Mouse (Mus musculus) CD4-positive, CD25-positive, alpha-beta regulatory T cell, adult 4 months (primary cell): ENCODE measurements around the gene Gja10. TPM values are rescaled to one million over a fixed set of nuclear protein-coding genes. Genes with fewer than 3 reads are reported as not detected.
A peak's percentile ranks its signal among the peaks of the same experiment; 100 is the strongest.

Experiments used
- ATAC-seq: one replicate; pipeline ENCODE4 v1.8.0; 2017
- polyA plus RNA-seq, 2 experiments: library from polyadenylated mRNA; unstranded; fragments of 100-300 nt; shearing (Covaris generic); gene quantifications; one replicate each; pipeline ENCODE4 v1.2.1; 2017

Gene Gja10
- polyA plus RNA-seq, 2 experiments from 2014 or later = 0.33 TPM; not detected in 1

- ATAC-seq = peak; percentile 30
Measured at GRCm38 (mm10) chr4:32560724-32561554, 41.6 kb downstream of the Gja10 start.

- peak; percentile 83 for ATAC-seq
Measured at GRCm38 (mm10) chr4:32560246-32560645, 42.3 kb downstream of the Gja10 start.

- ATAC-seq = no peak
Measured at GRCm38 (mm10) chr4:32555506-32555905, 47.1 kb downstream of the Gja10 start.

DNA sequence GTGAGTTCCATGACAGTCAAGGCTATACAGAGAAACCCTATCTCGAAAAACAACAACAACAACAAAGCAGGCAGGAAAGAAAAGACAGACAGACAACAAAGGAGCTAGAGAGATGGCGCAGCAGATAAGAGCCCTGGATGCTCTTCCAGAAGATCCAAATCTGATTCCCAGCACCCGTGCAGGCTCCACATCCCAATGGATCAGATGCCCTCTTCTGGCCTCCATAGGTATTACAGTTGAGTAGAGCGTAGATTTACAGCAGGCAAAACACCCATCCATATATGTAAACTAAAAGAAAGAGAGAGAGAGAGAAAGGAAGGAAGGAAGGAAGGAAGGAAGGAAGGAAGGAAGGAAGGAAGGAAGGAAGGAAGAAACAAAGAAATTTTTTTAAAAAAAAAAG, 51.2 kb downstream of the Gja10 start:
- peak; percentile 26 for ATAC-seq

DNA sequence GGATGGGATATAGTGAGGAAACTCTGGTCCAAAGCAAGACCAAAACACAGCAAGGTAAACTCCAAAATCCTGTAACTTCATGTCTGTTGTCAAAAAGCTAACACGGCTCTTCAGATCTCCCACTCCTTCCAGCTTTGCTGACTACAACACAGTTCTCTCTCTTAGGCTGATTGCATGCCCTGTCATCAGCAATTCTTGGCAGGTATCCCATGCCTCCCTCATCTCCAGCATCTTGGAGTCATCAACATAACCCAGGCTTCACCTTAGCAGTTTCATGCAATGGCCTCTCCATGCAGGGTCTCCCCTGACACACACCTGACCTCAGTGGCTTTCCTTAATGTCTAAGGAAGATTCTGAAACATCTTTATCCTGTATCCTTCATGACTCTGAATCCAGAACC, 53.4 kb downstream of the Gja10 start:
- no peak for ATAC-seq

Other genes starting within 250 kb of the Gja10 start
- 10 to 100 TPM; 38.5 to 46.1 TPM for gene Casp8ap2, start 12.7 kb upstream of the Gja10 start, polyA plus RNA-seq
- 10 to 100 TPM; 41.2 to 48.2 TPM for gene Mdn1, start 54.4 kb upstream of the Gja10 start, polyA plus RNA-seq
- gene Lyrm2, start 197.5 kb upstream of the Gja10 start, polyA plus RNA-seq = 10 to 100 TPM; 57.3 to 70.8 TPM